Mouse (Mus musculus) cortical plate, adult 2 months (tissue): ENCODE results near the gene Cenpi. TPM values are rescaled to one million over a fixed set of nuclear protein-coding genes. Genes with fewer than 3 reads are reported as not detected.

Experiments used
- H3K27ac ChIP-seq: fragments of 200-500 bp; 2 replicates; pipeline ENCODE4 v1.5.1; 2012; ENCODE audit warnings: low read length, control low read depth, inconsistent platforms; ENCODE audit not compliant: insufficient read depth
- H3K4me1 ChIP-seq: fragments of 200-500 bp; 2 replicates; pipeline ENCODE4 v1.6.1; 2011; ENCODE audit warnings: low read length; ENCODE audit not compliant: control insufficient read depth, insufficient read depth
- H3K4me3 ChIP-seq: fragments of 200-500 bp; 2 replicates; pipeline ENCODE4 v1.5.1; 2011; ENCODE audit warnings: mild to moderate bottlenecking, low read length, control low read depth; ENCODE audit not compliant: insufficient read depth
- CTCF ChIP-seq: fragments of 200-500 bp; IDR thresholded peaks from 2 replicates; pipeline ENCODE4 v1.5.1; 2011; ENCODE audit warnings: mild to moderate bottlenecking, control low read depth, low read length; ENCODE audit not compliant: insufficient read depth; ENCODE audit errors: extremely low read depth
- POLR2A ChIP-seq: fragments of 200-500 bp; IDR thresholded peaks from 2 replicates; pipeline ENCODE4 v1.6.1; 2011; ENCODE audit warnings: mild to moderate bottlenecking, low read length, control low read depth; ENCODE audit not compliant: insufficient read depth; ENCODE audit errors: extremely low read depth
- polyA plus RNA-seq: library from polyadenylated mRNA; depleted of rRNA; stranded (reverse); fragments of >200 nt; gene quantifications from 2 replicates; pipeline ENCODE4 v1.2.3, GENCODE M21; 2012; rRNA removed

Cenpi gene
- polyA plus RNA-seq, 1 experiment, result 0.48 TPM

DNA sequence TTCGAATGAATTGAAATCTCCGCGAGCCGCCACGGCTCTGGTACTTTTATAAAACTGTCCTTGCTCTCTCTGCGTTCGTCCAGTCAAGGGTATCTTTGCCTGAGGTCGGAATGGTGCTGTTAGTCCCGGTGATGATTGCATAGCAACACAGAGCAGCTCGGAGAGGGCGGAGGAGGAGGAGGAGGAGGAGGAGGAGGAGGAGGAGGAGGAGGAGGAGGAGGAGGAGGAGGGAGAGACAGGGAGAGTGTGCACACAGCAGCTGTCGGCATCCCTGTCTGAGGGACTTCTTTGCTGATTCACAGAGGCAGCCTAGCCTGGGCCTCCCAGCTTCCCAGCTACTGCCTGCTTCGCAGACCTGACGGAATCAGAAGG lies 96.7 kb downstream of the Cenpi start:
- Histone ChIP-seq H3K4me1 (no peaks in the 10 kb centered on the region), H3K27ac (peak overlapping the region; percentile 89), H3K4me3 (peak overlapping the region; percentile 86)
- TF ChIP-seq CTCF (no peak), POLR2A (no peak)

DNA sequence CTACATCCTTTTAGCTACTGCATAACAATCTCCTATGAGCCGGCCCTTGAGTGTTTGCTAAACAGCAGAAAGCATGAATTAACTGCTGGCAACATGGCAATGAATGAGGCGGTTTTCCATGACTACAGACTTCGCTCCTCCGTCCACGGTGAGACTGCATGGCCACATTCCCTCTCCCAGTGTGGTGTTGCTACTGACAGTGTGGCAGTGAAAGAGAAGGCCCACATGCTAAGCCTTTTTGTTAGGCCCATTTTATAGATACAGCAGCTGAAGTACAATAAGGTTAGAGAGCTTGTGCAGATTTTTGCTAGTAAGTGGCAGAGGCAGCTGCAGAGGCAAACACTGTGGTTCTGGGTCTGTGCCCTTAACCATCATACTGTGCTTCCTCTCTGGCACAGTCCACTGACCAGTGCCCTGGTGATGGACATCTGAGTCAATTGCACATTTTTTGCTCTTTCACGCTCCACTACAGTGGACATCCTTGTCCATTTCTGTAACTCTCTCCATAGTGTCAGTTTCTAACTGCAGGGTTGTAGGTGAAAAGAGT lies 101.5 kb downstream of the Cenpi start:
- no peak for TF ChIP-seq CTCF
- TF ChIP-seq POLR2A, result no peak
- no peaks in the 10 kb centered on the region for H3K4me1 ChIP-seq
- no peak overlapping the region for H3K4me3 ChIP-seq
- H3K27ac ChIP-seq, result no peak overlapping the region

DNA sequence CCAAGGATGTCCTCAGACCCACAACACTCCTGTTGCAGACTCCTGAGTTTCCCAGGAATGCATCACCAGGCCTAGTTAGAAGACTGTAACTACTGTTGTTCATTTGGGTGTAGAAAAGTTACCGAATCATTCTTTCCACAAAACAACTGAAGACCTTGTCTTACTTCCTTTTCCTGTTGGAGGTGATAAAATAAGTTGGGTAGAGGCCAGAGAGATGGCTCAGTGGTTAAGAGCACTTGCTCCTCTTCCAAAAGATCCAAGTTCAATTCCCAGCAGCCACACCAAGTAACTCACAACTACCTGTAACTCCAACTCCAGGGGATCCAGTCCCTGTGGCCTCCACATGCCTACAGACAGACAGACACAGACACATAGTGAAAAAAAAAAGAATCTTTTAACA lies 104.2 kb downstream of the Cenpi start:
- H3K27ac ChIP-seq, result no peak overlapping the region
- no peaks in the 10 kb centered on the region for H3K4me1 ChIP-seq
- no peak for TF ChIP-seq POLR2A
- TF ChIP-seq CTCF, result no peak
- no peak overlapping the region for H3K4me3 ChIP-seq

Other genes with a start within 250 kb of the Cenpi start
- 107 and 122 TPM in 2 replicates for gene Cstf2, start 248.9 kb upstream of the Cenpi start, polyA plus RNA-seq
- gene Xkrx, start 146.0 kb upstream of the Cenpi start, polyA plus RNA-seq, result 1.7 and 2.6 TPM in 2 replicates
- gene Arl13a, start 120.6 kb upstream of the Cenpi start, polyA plus RNA-seq, result not detected in 2 replicates
- gene Nox1, start 86.1 kb upstream of the Cenpi start, polyA plus RNA-seq, result 0.06 and 0.38 TPM in 2 replicates
- gene Trmt2b, start 31.1 kb upstream of the Cenpi start, polyA plus RNA-seq, result 8.7 and 9.8 TPM in 2 replicates
- gene Tmem35a, start 12.9 kb upstream of the Cenpi start, polyA plus RNA-seq, result 40.7 and 43.7 TPM in 2 replicates
- gene Drp2, start 96.5 kb downstream of the Cenpi start, polyA plus RNA-seq, result 49.8 and 52.4 TPM in 2 replicates
- gene Taf7l, start 168.4 kb downstream of the Cenpi start, polyA plus RNA-seq, result 0.13 TPM in 1 of 2 replicates, not detected in the other
- gene Timm8a1, start 233.8 kb downstream of the Cenpi start, polyA plus RNA-seq, result 14.8 and 17.0 TPM in 2 replicates